Mouse (Mus musculus) limb, embryonic 15.5 days (tissue): ENCODE measurements at regions not wholly inside any gene's neighbourhood (a gene's known extent, or its start where the extent isn't known, plus 50 kb on each side); places are given as distances from the start of the nearest gene placed in this dataset.
"Not testable (repeated sequence)": the region's sequence is repeated elsewhere in the genome, so short reads cannot be mapped to it uniquely, and the experiment has no call there.

ENCODE experiments used
- ATAC-seq: fragments of 200-750 bp; cut with Nextera tagmentation; 2 replicates; pipeline ENCODE4 v1.8.0; 2017; ENCODE audit warnings: low read depth, moderate TSS enrichment; ENCODE audit not compliant: insufficient number of reproducible peaks, low FRiP score, low TSS enrichment
- H3K27ac ChIP-seq: fragments of 300-500 bp; sonication (generic); 2 replicates; pipeline ENCODE4 v1.5.1; 2015; ENCODE audit warnings: moderate library complexity, mild to moderate bottlenecking, inconsistent platforms
- H3K27me3 ChIP-seq: fragments of 300-500 bp; sonication (generic); 2 replicates; pipeline ENCODE4 v1.6.1; 2015; ENCODE audit warnings: inconsistent platforms
- H3K36me3 ChIP-seq: fragments of 300-500 bp; sonication (generic); 2 replicates; pipeline ENCODE4 v1.6.1; 2015; ENCODE audit warnings: inconsistent platforms
- H3K4me1 ChIP-seq: fragments of 300-500 bp; sonication (generic); 2 replicates; pipeline ENCODE4 v1.6.1; 2015; ENCODE audit warnings: inconsistent platforms
- H3K4me2 ChIP-seq: fragments of 300-500 bp; sonication (generic); 2 replicates; pipeline ENCODE4 v1.6.1; 2015; ENCODE audit warnings: mild to moderate bottlenecking, inconsistent platforms
- H3K4me3 ChIP-seq: fragments of 300-500 bp; sonication (generic); 2 replicates; pipeline ENCODE4 v1.5.1; 2015; ENCODE audit warnings: mild to moderate bottlenecking, inconsistent platforms
- H3K9ac ChIP-seq: fragments of 300-500 bp; sonication (generic); 2 replicates; pipeline ENCODE4 v1.6.1; 2015; ENCODE audit warnings: inconsistent platforms
- H3K9me3 ChIP-seq: fragments of 300-500 bp; sonication (generic); 2 replicates; pipeline ENCODE4 v1.6.1; 2016; ENCODE audit warnings: inconsistent platforms
- WGBS: fragments of 180-500 bp; shearing (Covaris S2); methylation state at CpG from one replicate; pipeline ENCODE4 v1.1.7; 2015; 5-methylcytosine and 5-hydroxymethylcytosine counted together

GRCm38 (mm10) chr4:53254483-53254882 is 94.8 kb upstream of the Abca1 start:
- WGBS = 89% methylated on average over 6 of the region's 6 CpGs
- H3K36me3 ChIP-seq = no peaks in the 10 kb centered on the region

GRCm38 (mm10) chr4:53253680-53254079 is 94.0 kb upstream of the Abca1 start:
- H3K36me3 ChIP-seq = no peaks in the 10 kb centered on the region
- ATAC-seq = no peak
- no peaks in the 10 kb centered on the region for H3K27me3 ChIP-seq
- no peak overlapping the region for H3K4me2 ChIP-seq
- H3K27ac ChIP-seq = no peak overlapping the region
- no peak overlapping the region for H3K4me3 ChIP-seq
- WGBS = 46% methylated on average over 4 of the region's 4 CpGs
- H3K9ac ChIP-seq = no peak overlapping the region
- no peaks in the 10 kb centered on the region for H3K9me3 ChIP-seq
- no peaks in the 10 kb centered on the region for H3K4me1 ChIP-seq

More at GRCm38 (mm10) chr4:53254483-53254882, 94.8 kb upstream of the Abca1 start:
- no peak overlapping the region for H3K4me2 ChIP-seq
- no peak overlapping the region for H3K27ac ChIP-seq
- no peak for ATAC-seq
- H3K27me3 ChIP-seq = no peaks in the 10 kb centered on the region
- no peak overlapping the region for H3K4me3 ChIP-seq
- no peaks in the 10 kb centered on the region for H3K9me3 ChIP-seq
- H3K9ac ChIP-seq = no peak overlapping the region
- H3K4me1 ChIP-seq = no peaks in the 10 kb centered on the region

GRCm38 (mm10) chr4:53250325-53250724 is 90.6 kb upstream of the Abca1 start:
- Histone ChIP-seq H3K4me2 (no peak overlapping the region), H3K36me3 (no peaks in the 10 kb centered on the region), H3K4me3 (no peak overlapping the region), H3K4me1 (no peaks in the 10 kb centered on the region), H3K9me3 (no peaks in the 10 kb centered on the region), H3K27me3 (no peaks in the 10 kb centered on the region), H3K27ac (no peak overlapping the region), H3K9ac (no peak overlapping the region)
- no peak for ATAC-seq
- 91% methylated on average over 3 of the region's 3 CpGs for WGBS

- Histone ChIP-seq H3K4me3 (no peak overlapping the region), H3K9ac (no peak overlapping the region), H3K27me3 (no peaks in the 10 kb centered on the region), H3K27ac (peak overlapping the region; percentile 48; the same call in 1 of the 2 replicates), H3K4me2 (no peak overlapping the region), H3K4me1 (no peaks in the 10 kb centered on the region), H3K36me3 (no peaks in the 10 kb centered on the region), H3K9me3 (no peaks in the 10 kb centered on the region)
- 61% methylated on average over 15 of the region's 15 CpGs for WGBS
- no peak for ATAC-seq
These were observed 86.5 kb upstream of the Abca1 start for GRCm38 (mm10) chr4:53246083-53246747.

GRCm38 (mm10) chr4:53245553-53245952 is 85.9 kb upstream of the Abca1 start:
- Histone ChIP-seq H3K4me2 (no peak overlapping the region), H3K36me3 (no peaks in the 10 kb centered on the region), H3K27me3 (no peaks in the 10 kb centered on the region), H3K4me3 (no peak overlapping the region), H3K9me3 (no peaks in the 10 kb centered on the region), H3K4me1 (no peaks in the 10 kb centered on the region), H3K9ac (no peak overlapping the region), H3K27ac (peak overlapping the region; percentile 48; the same call in 1 of the 2 replicates)
- 72% methylated on average over 4 of the region's 4 CpGs for WGBS
- ATAC-seq = no peak

GRCm38 (mm10) chr4:53243473-53243872 is 83.8 kb upstream of the Abca1 start:
- H3K4me3 ChIP-seq, H3K36me3 ChIP-seq, H3K4me1 ChIP-seq, H3K9ac ChIP-seq, H3K27me3 ChIP-seq, ATAC-seq, H3K9me3 ChIP-seq, H3K27ac ChIP-seq, H3K4me2 ChIP-seq: not testable (repeated sequence)
- WGBS = 92% methylated on average over 8 of the region's 8 CpGs

GRCm38 (mm10) chr4:53239856-53240255 is 80.2 kb upstream of the Abca1 start:
- no peaks in the 10 kb centered on the region for H3K4me1 ChIP-seq
- WGBS = 46% methylated on average over 5 of the region's 5 CpGs

GRCm38 (mm10) chr4:53238314-53239259 is 78.9 kb upstream of the Abca1 start:
- no peak overlapping the region for H3K27ac ChIP-seq
- no peak overlapping the region for H3K4me2 ChIP-seq
- H3K9ac ChIP-seq = no peak overlapping the region
- H3K4me3 ChIP-seq = no peak overlapping the region
- no peaks in the 10 kb centered on the region for H3K27me3 ChIP-seq
- H3K36me3 ChIP-seq = no peaks in the 10 kb centered on the region
- 0 out of 2 replicates have a peak, but pooled peaks have one; percentile 19 for ATAC-seq
- H3K4me1 ChIP-seq = no peaks in the 10 kb centered on the region
- 71% methylated on average over 14 of the region's 14 CpGs for WGBS
- no peaks in the 10 kb centered on the region for H3K9me3 ChIP-seq

More at GRCm38 (mm10) chr4:53239856-53240255, 80.2 kb upstream of the Abca1 start:
- Histone ChIP-seq H3K9me3 (no peaks in the 10 kb centered on the region), H3K4me3 (no peak overlapping the region), H3K36me3 (no peaks in the 10 kb centered on the region), H3K27me3 (no peaks in the 10 kb centered on the region), H3K9ac (no peak overlapping the region), H3K4me2 (no peak overlapping the region), H3K27ac (no peak overlapping the region)
- ATAC-seq = no peak

- Histone ChIP-seq H3K4me3 (no peak overlapping the region), H3K36me3 (no peaks in the 10 kb centered on the region), H3K9ac (no peak overlapping the region), H3K27ac (no peak overlapping the region), H3K27me3 (no peaks in the 10 kb centered on the region), H3K4me1 (no peaks in the 10 kb centered on the region), H3K4me2 (no peak overlapping the region), H3K9me3 (no peaks in the 10 kb centered on the region)
- whole genome bisulfite sequencing = 57% methylated on average over 2 of the region's 2 CpGs
- no peak for ATAC-seq
These were observed 76.2 kb upstream of the Abca1 start for GRCm38 (mm10) chr4:53235870-53236269.

GRCm38 (mm10) chr4:53232436-53232835 is 72.7 kb upstream of the Abca1 start:
- WGBS = 71% methylated on average over 3 of the region's 3 CpGs
- no peaks in the 10 kb centered on the region for H3K9me3 ChIP-seq
- ATAC-seq = no peak

GRCm38 (mm10) chr4:53231867-53232266 is 72.2 kb upstream of the Abca1 start:
- Histone ChIP-seq H3K4me1 (0 out of 2 replicates have a peak, but pooled peaks cover 2% of the 10 kb centered on the region), H3K27ac (no peak overlapping the region), H3K9ac (no peak overlapping the region), H3K4me3 (no peak overlapping the region), H3K27me3 (no peaks in the 10 kb centered on the region), H3K36me3 (no peaks in the 10 kb centered on the region), H3K4me2 (no peak overlapping the region), H3K9me3 (no peaks in the 10 kb centered on the region)
- ATAC-seq = no peak
- 56% methylated on average over 4 of the region's 4 CpGs for WGBS

More at GRCm38 (mm10) chr4:53232436-53232835, 72.7 kb upstream of the Abca1 start:
- Histone ChIP-seq H3K36me3 (no peaks in the 10 kb centered on the region), H3K27me3 (no peaks in the 10 kb centered on the region), H3K9ac (no peak overlapping the region), H3K4me1 (0 out of 2 replicates have a peak, but pooled peaks cover 2% of the 10 kb centered on the region), H3K27ac (no peak overlapping the region), H3K4me3 (no peak overlapping the region), H3K4me2 (no peak overlapping the region)

GRCm38 (mm10) chr4:53231046-53231445 is 71.4 kb upstream of the Abca1 start:
- WGBS = 90% methylated on average over 2 of the region's 2 CpGs
- no peak overlapping the region for H3K4me2 ChIP-seq
- 0 out of 2 replicates have a peak, but pooled peaks cover 2% of the 10 kb centered on the region for H3K4me1 ChIP-seq
- no peak overlapping the region for H3K9ac ChIP-seq
- H3K27me3 ChIP-seq = no peaks in the 10 kb centered on the region
- no peak overlapping the region for H3K4me3 ChIP-seq
- no peak for ATAC-seq
- no peaks in the 10 kb centered on the region for H3K9me3 ChIP-seq
- no peaks in the 10 kb centered on the region for H3K36me3 ChIP-seq
- H3K27ac ChIP-seq = no peak overlapping the region
